Mouse (Mus musculus) lung, adult 2 months (tissue): ENCODE results near the gene Gpr108.

ENCODE experiments used
- CTCF ChIP-seq: fragments of 200-500 bp; IDR thresholded peaks from 2 replicates; pipeline ENCODE4 v1.5.1; 2011; ENCODE audit warnings: mild to moderate bottlenecking, low read length, control low read depth; ENCODE audit not compliant: insufficient read depth
- POLR2A ChIP-seq: fragments of 200-500 bp; IDR thresholded peaks from 2 replicates; pipeline ENCODE4 v1.6.1; 2011; ENCODE audit warnings: low read depth, mild to moderate bottlenecking, control low read depth, low read length, borderline replicate concordance; ENCODE audit errors: extremely low read depth

GRCm38 (mm10) chr17:57248771-57249170 lies 525 bp upstream of the Gpr108 start:
- no peak for TF ChIP-seq CTCF
- TF ChIP-seq POLR2A = no peak
